Mouse (Mus musculus) B cell, adult 62 days (primary cell): ENCODE data around the gene Tmod2. TPM values are rescaled to one million over a fixed set of nuclear protein-coding genes. Genes with fewer than 3 reads are reported as not detected.

Experiments
- total RNA-seq: library from RNA; stranded (reverse); gene quantifications from 4 replicates; pipeline ENCODE4 v1.2.4, GENCODE M21; 2023

The Tmod2 gene
- 1.3 to 3.3 TPM (median 2.3 TPM) in 4 replicates for total RNA-seq

DNA sequence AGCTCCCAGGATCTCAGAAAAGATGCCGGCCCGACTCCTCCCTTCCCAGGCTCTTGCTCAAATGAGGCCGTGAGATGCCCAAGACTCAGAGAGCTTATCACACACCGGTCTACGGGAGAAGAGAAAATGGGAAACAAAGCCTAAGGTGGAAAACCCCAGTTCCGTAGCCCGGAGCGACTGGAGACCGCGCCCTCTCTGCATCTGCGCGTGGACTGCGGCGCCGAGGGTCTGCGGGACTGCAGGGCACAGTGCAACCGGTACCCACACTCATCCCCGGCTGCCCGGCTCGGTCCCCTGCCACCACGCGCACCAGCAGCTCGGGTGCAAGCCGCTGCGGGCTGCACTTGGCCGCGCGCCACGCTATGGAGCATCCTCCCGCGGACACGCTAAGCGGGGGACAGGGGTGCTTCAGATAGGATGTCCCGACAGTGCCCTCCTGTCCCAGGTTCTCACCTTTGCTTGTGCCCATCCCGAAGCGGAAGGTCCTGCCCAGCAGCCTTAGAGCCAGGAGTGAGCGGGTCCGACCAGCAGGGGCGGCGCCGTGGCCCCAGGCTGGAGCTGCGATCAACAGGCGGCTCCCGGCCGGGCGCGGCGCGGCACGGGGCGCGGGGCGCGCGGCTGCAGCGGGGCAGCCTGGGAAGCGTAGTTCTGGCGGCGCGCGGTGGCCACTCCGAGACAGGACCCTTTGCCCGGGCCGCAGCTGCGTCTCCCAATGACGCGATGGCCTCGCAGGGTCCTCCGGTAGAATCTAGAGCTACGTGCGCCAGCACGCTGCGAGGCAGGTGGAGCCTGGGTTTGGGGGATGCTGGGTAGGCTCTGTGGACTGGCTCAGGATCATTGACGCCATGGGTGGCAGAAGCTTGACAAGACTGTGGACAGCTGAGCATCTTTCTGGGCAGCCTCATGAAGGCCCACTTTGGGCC is at the start of gene Tmod2:
Tmod2 (minus strand) TSS at position 755 of the 923 bp plus-strand sequence.

DNA sequence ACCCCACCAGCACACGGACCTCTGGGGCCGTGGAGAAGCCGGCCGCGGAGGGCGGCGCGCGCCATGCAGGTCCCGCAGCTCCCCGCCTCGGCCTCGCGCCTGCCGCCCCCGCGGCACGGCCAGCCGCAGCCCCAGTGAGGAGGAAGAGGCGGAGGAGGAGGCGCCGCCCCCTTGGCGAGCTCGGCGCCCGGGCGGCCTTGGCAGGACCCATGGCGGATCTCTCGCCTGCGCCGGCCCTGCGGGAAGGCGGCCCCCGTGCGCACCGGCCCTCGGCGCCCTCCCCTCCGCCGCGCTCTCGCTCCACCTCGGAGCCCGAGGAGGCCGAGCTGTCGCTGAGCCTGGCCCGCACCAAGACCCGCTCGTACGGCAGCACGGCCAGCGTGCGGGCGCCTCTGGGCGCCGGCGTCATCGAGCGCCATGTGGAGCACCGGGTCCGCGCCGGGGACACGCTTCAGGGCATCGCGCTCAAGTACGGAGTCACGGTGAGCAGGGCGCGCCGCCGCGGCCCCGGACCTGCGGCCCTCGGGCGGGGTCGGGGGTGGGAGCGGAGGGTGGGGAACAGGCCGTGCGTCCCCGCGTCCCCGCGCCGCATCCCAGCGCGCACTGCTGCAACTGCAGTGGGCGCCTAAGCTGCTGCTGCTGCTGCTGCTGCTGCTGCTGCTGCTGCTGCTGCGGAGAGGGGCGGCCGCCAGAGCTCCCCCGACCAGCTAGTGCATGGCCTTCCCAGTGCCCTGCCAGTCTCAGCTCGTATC is 14.6 kb upstream of the Tmod2 start, which contains the start of gene Lysmd2:
Lysmd2 (plus strand) TSS at position 186 of the 752 bp plus-strand sequence.

DNA sequence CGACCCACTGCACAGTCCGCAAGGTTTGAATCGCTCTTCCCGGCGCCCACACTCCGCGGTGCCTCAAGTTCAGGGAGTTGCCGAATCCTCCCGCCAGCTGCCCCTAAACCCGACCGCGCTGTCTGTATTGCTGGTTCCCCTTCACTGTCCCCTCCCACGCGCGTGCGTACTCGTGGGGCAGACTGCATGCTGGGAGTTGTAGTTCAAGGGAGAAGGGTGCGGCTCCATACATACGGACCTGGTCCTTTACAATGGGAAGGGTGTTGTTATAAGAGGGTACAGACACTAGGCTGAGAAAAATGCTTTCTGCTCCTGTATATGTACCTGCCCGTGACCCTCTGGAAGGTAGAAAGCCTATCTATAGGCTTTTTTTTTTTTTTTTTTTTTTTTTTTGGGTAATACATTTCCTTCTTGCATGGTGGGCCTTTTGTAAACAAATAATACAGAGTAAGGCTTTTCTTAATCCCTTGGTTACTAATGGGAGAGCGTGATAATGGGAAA is 51.6 kb downstream of the Tmod2 start, which contains the start of gene Tmod3:
Tmod3 (minus strand) TSS at position 146 of the 501 bp plus-strand sequence.

Other genes with a start within 250 kb of the Tmod2 start
- gene Mapk6, start 201.3 kb downstream of the Tmod2 start, total RNA-seq = 91.8 to 126 TPM (median 107 TPM) in 4 replicates
- gene Leo1, start 169.8 kb downstream of the Tmod2 start, total RNA-seq = 16.2 to 19.9 TPM (median 18.1 TPM) in 4 replicates
- 192 to 215 TPM (median 202 TPM) in 4 replicates for gene Tmod3, start 51.7 kb downstream of the Tmod2 start, total RNA-seq
- gene Lysmd2, start 14.4 kb upstream of the Tmod2 start, total RNA-seq = 1.3 to 2.7 TPM (median 2.3 TPM) in 4 replicates
- gene Scg3, start 72.7 kb upstream of the Tmod2 start, total RNA-seq = not detected in 4 replicates
- not detected in 4 replicates for gene Bmp5, start 164.0 kb upstream of the Tmod2 start, total RNA-seq